Mouse (Mus musculus) forebrain, embryonic 16.5 days (tissue): ENCODE measurements at regions not wholly inside any gene's neighbourhood (a gene's known extent, or its start where the extent isn't known, plus 50 kb on each side); places are given as distances from the start of the nearest gene placed in this dataset.

Experiments used
- ATAC-seq: fragments of 200-750 bp; cut with Nextera tagmentation; 2 replicates; pipeline ENCODE4 v1.8.0; 2017; ENCODE audit warnings: mild to moderate bottlenecking, moderate library complexity
- H3K27ac ChIP-seq: fragments of 300-500 bp; sonication (generic); 2 replicates; pipeline ENCODE4 v1.5.1; 2014; ENCODE audit warnings: low read length, control low read depth
- H3K27me3 ChIP-seq: fragments of 300-500 bp; sonication (generic); replicated peaks from 2 replicates; pipeline ENCODE4 v1.6.1; 2014; ENCODE audit warnings: low read length; ENCODE audit not compliant: control insufficient read depth, insufficient read depth
- H3K36me3 ChIP-seq: fragments of 300-500 bp; sonication (generic); 2 replicates; pipeline ENCODE4 v1.6.1; 2014; ENCODE audit not compliant: control insufficient read depth, insufficient read depth
- H3K4me1 ChIP-seq: fragments of 300-500 bp; sonication (generic); replicated peaks from 2 replicates; pipeline ENCODE4 v1.6.1; 2014; ENCODE audit warnings: low read length; ENCODE audit not compliant: control insufficient read depth, insufficient read depth
- H3K4me2 ChIP-seq: fragments of 300-500 bp; sonication (generic); 2 replicates; pipeline ENCODE4 v1.6.1; 2014; ENCODE audit warnings: mild to moderate bottlenecking, low read length, control low read depth
- H3K4me3 ChIP-seq: fragments of 300-500 bp; sonication (generic); replicated peaks from 2 replicates; pipeline ENCODE4 v1.5.1; 2014; ENCODE audit warnings: mild to moderate bottlenecking, low read length, control low read depth
- H3K9ac ChIP-seq: fragments of 300-500 bp; sonication (generic); replicated peaks from 2 replicates; pipeline ENCODE4 v1.6.1; 2014; ENCODE audit warnings: low read depth, low read length, control low read depth
- H3K9me3 ChIP-seq: fragments of 300-500 bp; sonication (generic); 2 replicates; pipeline ENCODE4 v1.6.1; 2016; ENCODE audit warnings: low read length; ENCODE audit not compliant: control insufficient read depth
- WGBS: fragments of 180-500 bp; shearing (Covaris S2); extraction: QIAGEN DNeasy Blood & Tissue Kit; methylation state at CpG from one replicate; pipeline ENCODE4 v1.1.7; 2014; 5-methylcytosine and 5-hydroxymethylcytosine counted together

DNA sequence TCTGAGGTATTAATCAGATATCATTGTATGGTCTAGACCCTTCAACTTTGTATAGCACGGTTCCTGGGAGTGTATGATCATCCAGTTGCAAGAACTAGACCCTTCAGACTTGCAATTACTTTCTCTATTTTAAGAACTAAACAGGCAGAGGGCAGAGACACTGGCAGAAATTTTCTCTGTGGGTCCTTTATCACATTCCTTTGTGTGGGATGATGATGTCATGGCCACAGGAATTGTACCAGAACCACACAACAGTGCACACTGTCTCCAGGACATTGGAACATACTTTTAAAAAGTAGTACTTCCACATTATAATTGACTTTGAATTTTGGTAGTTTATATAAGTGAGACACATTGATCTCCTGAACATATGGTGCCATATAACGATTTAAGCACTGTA lies 674.2 kb downstream of the Rfpl4b start:
- 84% methylated on average over 2 of the region's 2 CpGs for WGBS
- Histone ChIP-seq H3K4me1 (no peaks in the 10 kb centered on the region), H3K36me3 (no peaks in the 10 kb centered on the region), H3K4me3 (no peak overlapping the region), H3K4me2 (no peak overlapping the region), H3K27me3 (no peaks in the 10 kb centered on the region), H3K9ac (no peak overlapping the region), H3K27ac (no peak overlapping the region), H3K9me3 (no peaks in the 10 kb centered on the region)
- ATAC-seq, result no peak

DNA sequence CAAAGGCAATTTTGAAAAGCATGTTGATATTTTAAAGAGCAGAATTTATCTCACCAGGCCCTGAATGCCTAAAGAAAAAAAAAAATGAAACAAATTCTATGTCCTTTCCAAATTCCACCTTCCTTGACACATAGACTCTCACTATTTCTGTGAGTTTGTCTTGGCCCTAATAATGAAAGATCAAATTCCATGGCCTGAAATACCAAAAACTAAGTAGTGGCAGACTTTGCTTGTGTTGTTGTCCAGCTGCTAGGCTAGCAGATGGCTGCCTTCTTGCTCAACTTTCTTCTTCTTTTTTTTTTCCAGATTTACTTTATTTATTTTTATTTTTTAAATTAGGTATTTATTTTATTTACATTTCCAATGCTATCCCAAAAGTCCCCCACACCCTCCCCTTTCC lies 682.4 kb downstream of the Rfpl4b start:
- no peaks in the 10 kb centered on the region for H3K36me3 ChIP-seq
- no peaks in the 10 kb centered on the region for H3K4me1 ChIP-seq
- no peaks in the 10 kb centered on the region for H3K9me3 ChIP-seq
- no peak overlapping the region for H3K9ac ChIP-seq
- no peak for ATAC-seq
- no peak overlapping the region for H3K4me2 ChIP-seq
- H3K27me3 ChIP-seq, result no peaks in the 10 kb centered on the region
- H3K27ac ChIP-seq, result no peak overlapping the region
- no peak overlapping the region for H3K4me3 ChIP-seq

DNA sequence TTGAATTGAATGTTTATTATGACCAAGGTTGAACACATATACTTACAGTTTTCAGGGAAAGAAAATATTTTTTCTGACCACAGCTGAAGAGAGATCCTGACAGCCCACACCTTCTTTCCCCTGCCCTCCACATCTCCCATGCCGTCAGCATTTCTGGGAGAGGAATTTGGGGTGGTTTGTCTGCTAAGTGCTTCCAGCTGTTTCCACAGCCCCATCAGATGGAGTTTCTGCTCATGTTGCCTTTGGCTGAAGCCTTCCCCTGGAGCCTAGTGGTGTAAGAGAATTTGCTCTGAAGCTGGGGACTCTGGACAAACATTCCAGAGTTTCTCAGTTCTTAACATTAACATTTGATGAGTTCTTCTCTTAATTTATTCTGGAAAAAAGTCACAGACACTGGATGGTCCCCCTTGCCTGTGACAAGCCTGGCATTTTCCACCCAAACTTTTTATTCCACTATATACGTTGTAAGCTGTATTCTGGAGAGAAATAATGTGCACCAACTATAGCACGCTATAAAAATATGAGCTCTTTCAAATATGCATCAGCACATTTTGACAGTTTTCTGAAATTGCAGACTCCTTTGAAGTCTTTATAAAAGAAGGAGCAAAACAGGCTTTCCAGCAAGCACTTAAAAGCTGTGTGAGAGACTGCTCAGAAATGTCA lies 699.5 kb downstream of the Rfpl4b start:
- H3K4me1 ChIP-seq, result no peaks in the 10 kb centered on the region
- H3K27ac ChIP-seq, result no peak overlapping the region
- H3K9ac ChIP-seq, result no peak overlapping the region
- no peak overlapping the region for H3K4me3 ChIP-seq
- H3K27me3 ChIP-seq, result no peaks in the 10 kb centered on the region
- no peaks in the 10 kb centered on the region for H3K36me3 ChIP-seq
- no peak for ATAC-seq
- no peak overlapping the region for H3K4me2 ChIP-seq
- no peaks in the 10 kb centered on the region for H3K9me3 ChIP-seq
- WGBS, result 73% methylated on average over 3 of the region's 3 CpGs

DNA sequence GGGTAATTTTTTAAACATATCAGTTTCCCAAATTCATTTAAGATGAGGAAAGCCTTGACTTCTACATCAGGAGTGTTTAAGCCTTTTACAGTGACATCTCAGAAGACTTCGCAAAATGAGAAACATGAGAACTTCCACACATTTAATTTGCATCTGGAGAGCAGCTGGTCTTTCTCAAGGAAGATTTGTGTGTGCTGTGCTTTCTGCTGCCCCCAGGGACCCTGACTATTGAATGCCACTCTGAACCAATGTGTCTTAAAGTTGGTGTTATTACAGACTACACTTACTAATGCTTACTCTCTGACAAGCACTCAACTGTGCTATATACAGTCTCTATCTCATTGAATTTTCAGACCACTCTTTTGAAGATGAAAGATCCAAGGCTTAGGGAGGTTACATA lies 703.0 kb downstream of the Rfpl4b start:
- no peak for ATAC-seq
- no peaks in the 10 kb centered on the region for H3K4me1 ChIP-seq
- no peaks in the 10 kb centered on the region for H3K36me3 ChIP-seq
- H3K27ac ChIP-seq, result no peak overlapping the region
- WGBS, result 94% methylated on average over 1 of the region's 1 CpGs
- no peaks in the 10 kb centered on the region for H3K27me3 ChIP-seq
- no peak overlapping the region for H3K4me2 ChIP-seq
- H3K9ac ChIP-seq, result no peak overlapping the region
- no peaks in the 10 kb centered on the region for H3K9me3 ChIP-seq
- H3K4me3 ChIP-seq, result no peak overlapping the region

DNA sequence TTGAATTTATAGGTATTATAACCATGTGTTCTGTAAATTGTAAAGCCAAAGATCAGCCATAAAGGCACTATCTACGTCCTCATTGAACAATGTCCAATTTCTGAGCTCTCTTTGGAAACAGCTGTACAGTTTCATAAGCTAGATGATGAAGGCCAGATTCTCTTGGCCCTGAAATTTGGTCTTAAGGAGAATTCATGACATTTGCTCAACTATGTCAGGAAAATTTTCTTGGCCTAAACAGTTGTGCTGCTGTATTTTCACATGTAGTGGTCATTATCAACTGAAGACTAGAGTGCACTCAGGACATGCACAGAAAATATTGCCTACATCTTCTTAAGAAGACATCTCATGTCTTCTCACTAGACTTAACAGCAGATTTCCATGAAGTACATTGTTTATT lies 705.1 kb downstream of the Rfpl4b start:
- H3K4me2 ChIP-seq, result no peak overlapping the region
- 85% methylated on average over 1 of the region's 1 CpGs for WGBS
- H3K9me3 ChIP-seq, result no peaks in the 10 kb centered on the region
- no peaks in the 10 kb centered on the region for H3K4me1 ChIP-seq
- H3K9ac ChIP-seq, result no peak overlapping the region
- H3K36me3 ChIP-seq, result no peaks in the 10 kb centered on the region
- H3K4me3 ChIP-seq, result no peak overlapping the region
- no peak for ATAC-seq
- no peaks in the 10 kb centered on the region for H3K27me3 ChIP-seq
- no peak overlapping the region for H3K27ac ChIP-seq

DNA sequence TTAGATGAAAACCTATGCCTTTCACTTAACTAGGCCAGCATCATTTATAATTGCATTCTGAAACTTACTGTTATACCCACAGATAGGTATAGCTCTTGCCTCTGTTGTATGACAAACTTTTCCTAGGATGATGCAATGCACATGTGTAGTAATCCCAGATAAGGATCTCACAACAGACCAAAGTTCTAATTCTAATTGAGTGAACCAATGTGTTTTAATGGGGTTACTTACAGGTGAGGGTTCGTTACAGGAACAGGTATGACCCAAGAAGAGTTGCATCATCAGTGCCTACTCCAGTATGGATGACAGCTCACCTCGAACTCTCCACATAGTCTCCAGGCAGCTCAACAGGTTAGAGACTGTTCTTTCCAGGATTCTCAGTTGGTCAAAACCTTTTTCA lies 707.4 kb downstream of the Rfpl4b start:
- no peaks in the 10 kb centered on the region for H3K4me1 ChIP-seq
- H3K27ac ChIP-seq, result no peak overlapping the region
- H3K4me3 ChIP-seq, result no peak overlapping the region
- no peaks in the 10 kb centered on the region for H3K27me3 ChIP-seq
- ATAC-seq, result no peak
- H3K36me3 ChIP-seq, result no peaks in the 10 kb centered on the region
- 94% methylated on average over 2 of the region's 2 CpGs for WGBS
- no peaks in the 10 kb centered on the region for H3K9me3 ChIP-seq
- H3K9ac ChIP-seq, result no peak overlapping the region
- no peak overlapping the region for H3K4me2 ChIP-seq

DNA sequence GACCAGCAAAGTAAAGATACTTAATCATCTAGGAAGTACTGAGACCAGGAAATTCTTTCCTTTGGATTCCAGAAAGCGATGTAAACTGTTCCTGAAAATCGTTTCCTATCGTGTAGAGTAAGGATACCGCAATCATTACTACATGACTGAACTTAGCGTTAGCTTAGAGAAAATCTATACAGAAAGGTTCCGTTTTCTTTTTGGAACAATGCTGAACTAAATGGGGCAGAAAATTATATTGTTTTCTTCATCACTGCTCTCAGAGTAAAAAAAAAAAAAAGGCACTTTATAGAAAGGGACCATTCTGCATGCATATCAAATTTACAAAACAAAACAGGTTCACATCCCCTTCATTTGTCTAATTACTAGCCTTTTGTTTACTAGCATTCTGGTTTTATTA lies 713.0 kb downstream of the Rfpl4b start:
- H3K4me2 ChIP-seq, result no peak overlapping the region
- H3K9ac ChIP-seq, result no peak overlapping the region
- H3K9me3 ChIP-seq, result no peaks in the 10 kb centered on the region
- no peaks in the 10 kb centered on the region for H3K36me3 ChIP-seq
- no peaks in the 10 kb centered on the region for H3K4me1 ChIP-seq
- no peak overlapping the region for H3K4me3 ChIP-seq
- no peak overlapping the region for H3K27ac ChIP-seq
- no peak for ATAC-seq
- no peaks in the 10 kb centered on the region for H3K27me3 ChIP-seq
- WGBS, result 62% methylated on average over 6 of the region's 6 CpGs

DNA sequence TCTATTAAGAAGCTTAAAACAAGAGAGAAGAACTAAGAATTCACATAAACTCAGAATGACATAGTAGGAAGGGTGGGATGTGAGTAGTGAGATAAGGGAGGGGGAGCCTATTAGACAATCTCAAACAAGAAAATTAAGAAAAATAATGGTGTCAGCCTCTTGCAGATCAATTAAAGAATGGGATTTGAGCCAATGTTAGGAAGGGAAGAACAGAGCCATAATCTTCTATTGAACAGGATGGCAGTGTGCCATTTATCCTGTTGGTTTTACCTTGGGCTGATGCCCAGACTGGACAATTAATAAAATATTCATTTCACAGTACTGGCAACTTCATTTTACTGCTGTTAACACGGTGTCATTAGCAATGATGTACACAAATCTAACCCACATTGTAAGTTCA lies 718.0 kb downstream of the Rfpl4b start:
- H3K4me1 ChIP-seq, result no peaks in the 10 kb centered on the region
- no peak overlapping the region for H3K4me3 ChIP-seq
- H3K4me2 ChIP-seq, result no peak overlapping the region
- no peak overlapping the region for H3K9ac ChIP-seq
- no peaks in the 10 kb centered on the region for H3K27me3 ChIP-seq
- no peaks in the 10 kb centered on the region for H3K9me3 ChIP-seq
- ATAC-seq, result peak; percentile 86
- H3K27ac ChIP-seq, result no peak overlapping the region
- H3K36me3 ChIP-seq, result no peaks in the 10 kb centered on the region
- WGBS, result 26% methylated on average over 1 of the region's 1 CpGs

DNA sequence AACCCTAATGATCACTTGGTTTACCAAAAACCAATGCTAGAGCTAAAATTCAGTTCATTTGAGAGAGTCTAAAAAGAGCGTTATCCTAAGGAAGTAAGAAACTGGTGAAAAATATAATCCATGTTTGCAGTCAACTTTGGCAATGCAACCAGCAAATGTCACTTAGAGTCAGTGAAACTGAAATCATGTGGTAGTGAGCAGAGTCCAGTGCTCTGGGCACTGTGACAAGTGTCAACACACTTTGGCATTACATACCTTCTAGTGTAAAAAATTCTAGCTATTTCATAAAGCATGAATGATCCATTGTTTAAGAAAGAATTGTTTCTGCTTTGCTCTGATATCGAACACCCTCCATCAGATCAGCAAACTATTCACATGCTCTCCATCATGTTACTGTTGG lies 743.1 kb downstream of the Rfpl4b start:
- no peak overlapping the region for H3K4me2 ChIP-seq
- 98% methylated on average over 2 of the region's 2 CpGs for WGBS
- no peak for ATAC-seq

DNA sequence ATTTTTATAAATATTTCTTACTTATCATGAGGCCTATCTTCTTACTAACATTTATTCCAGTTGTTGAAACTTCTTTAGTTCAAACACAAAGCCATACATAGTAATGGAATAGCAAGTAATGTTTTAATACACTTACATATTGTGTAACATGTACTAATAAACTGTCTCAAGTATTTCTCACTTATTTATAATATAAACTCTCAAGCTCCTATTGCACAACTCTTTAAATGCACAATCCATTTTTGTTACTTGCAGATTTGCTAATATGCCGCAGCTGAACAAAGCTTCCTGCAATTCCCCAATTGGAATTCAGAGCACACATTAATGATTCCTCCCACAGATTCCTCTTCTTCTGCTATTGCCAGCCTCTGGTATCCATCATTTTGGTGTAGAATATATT lies 749.2 kb downstream of the Rfpl4b start:
- no peaks in the 10 kb centered on the region for H3K4me1 ChIP-seq
- H3K36me3 ChIP-seq, result no peaks in the 10 kb centered on the region
- 76% methylated on average over 1 of the region's 1 CpGs for WGBS
- no peaks in the 10 kb centered on the region for H3K9me3 ChIP-seq
- no peak overlapping the region for H3K27ac ChIP-seq
- H3K27me3 ChIP-seq, result no peaks in the 10 kb centered on the region
- no peak overlapping the region for H3K4me2 ChIP-seq
- no peak overlapping the region for H3K4me3 ChIP-seq
- no peak for ATAC-seq
- no peak overlapping the region for H3K9ac ChIP-seq

More for the DNA sequence above, 743.1 kb downstream of the Rfpl4b start:
- Histone ChIP-seq H3K9me3 (no peaks in the 10 kb centered on the region), H3K27ac (no peak overlapping the region), H3K4me1 (no peaks in the 10 kb centered on the region), H3K27me3 (no peaks in the 10 kb centered on the region), H3K9ac (no peak overlapping the region), H3K36me3 (no peaks in the 10 kb centered on the region), H3K4me3 (no peak overlapping the region)
